Mouse (Mus musculus) R1 (cell line): ENCODE data around the gene Nptn.
A peak's percentile ranks its signal among the peaks of the same experiment; 100 is the strongest.

Experiments used
- DNase-seq: peaks from one replicate; pipeline ENCODE4 v3.0.0-alpha.2; 2018; ENCODE audit warnings: low read depth, low spot score

The Nptn gene

GRCm38 (mm10) chr9:58656396-58656795 lies 74.4 kb downstream of the Nptn start:
- peak; percentile 49 for DNase-seq

GRCm38 (mm10) chr9:58656824-58657223 lies 74.8 kb downstream of the Nptn start:
- DNase-seq = no peak

GRCm38 (mm10) chr9:58657735-58658512 lies 75.9 kb downstream of the Nptn start:
- no peak for DNase-seq

- no peak for DNase-seq
Observed at GRCm38 (mm10) chr9:58658596-58659309, 76.7 kb downstream of the Nptn start.

- DNase-seq = no peak
Observed at GRCm38 (mm10) chr9:58659331-58659730, 77.3 kb downstream of the Nptn start.

- DNase-seq = no peak
Observed at GRCm38 (mm10) chr9:58659989-58660388, 77.9 kb downstream of the Nptn start.

- no peak for DNase-seq
Observed at GRCm38 (mm10) chr9:58660673-58661072, 78.6 kb downstream of the Nptn start.

- DNase-seq = peak; percentile 44
Observed at GRCm38 (mm10) chr9:58662007-58662406, 80.0 kb downstream of the Nptn start.

- no peak for DNase-seq
Observed at GRCm38 (mm10) chr9:58662791-58663190, 80.8 kb downstream of the Nptn start.

- DNase-seq = no peak
Observed at GRCm38 (mm10) chr9:58665492-58665891, 83.5 kb downstream of the Nptn start.

- DNase-seq = no peak
Observed at GRCm38 (mm10) chr9:58666191-58666590, 84.2 kb downstream of the Nptn start.

- DNase-seq = no peak
Observed at GRCm38 (mm10) chr9:58667244-58667643, 85.2 kb downstream of the Nptn start.

GRCm38 (mm10) chr9:58668171-58668570 lies 86.1 kb downstream of the Nptn start:
- no peak for DNase-seq

GRCm38 (mm10) chr9:58669071-58669470 lies 87.0 kb downstream of the Nptn start:
- DNase-seq = no peak

- no peak for DNase-seq
Observed at GRCm38 (mm10) chr9:58669819-58670218, 87.8 kb downstream of the Nptn start.

- DNase-seq = peak; percentile 87
Observed at GRCm38 (mm10) chr9:58672474-58672873, 90.4 kb downstream of the Nptn start.

- no peak for DNase-seq
Observed at GRCm38 (mm10) chr9:58674736-58675135, 92.7 kb downstream of the Nptn start.

- DNase-seq = no peak
Observed at GRCm38 (mm10) chr9:58675371-58675770, 93.3 kb downstream of the Nptn start.

- no peak for DNase-seq
Observed at GRCm38 (mm10) chr9:58681411-58681810, 99.4 kb downstream of the Nptn start.

- no peak for DNase-seq
Observed at GRCm38 (mm10) chr9:58682106-58682505, 100.1 kb downstream of the Nptn start.

- peak; percentile 20 for DNase-seq
Observed at GRCm38 (mm10) chr9:58683372-58683771, 101.3 kb downstream of the Nptn start.

- DNase-seq = no peak
Observed at GRCm38 (mm10) chr9:58685290-58685689, 103.2 kb downstream of the Nptn start.

- no peak for DNase-seq
Observed at GRCm38 (mm10) chr9:58688076-58688475, 106.0 kb downstream of the Nptn start.
